Mouse (Mus musculus) left cerebral cortex, postnatal 4 days (tissue): ENCODE measurements at regions not wholly inside any gene's neighbourhood (a gene's known extent, or its start where the extent isn't known, plus 50 kb on each side); places are given as distances from the start of the nearest gene placed in this dataset.
A peak's percentile ranks its signal among the peaks of the same experiment; 100 is the strongest.

ENCODE experiments used
- DNase-seq: peaks from one replicate; pipeline ENCODE4 v3.0.0-alpha.2; 2022
- intact Hi-C: fragments of 180-260 bp; cut with DNase I; formaldehyde crosslinking; loops from one replicate; pipeline ENCODE4 v1.15.1; 2025

DNA sequence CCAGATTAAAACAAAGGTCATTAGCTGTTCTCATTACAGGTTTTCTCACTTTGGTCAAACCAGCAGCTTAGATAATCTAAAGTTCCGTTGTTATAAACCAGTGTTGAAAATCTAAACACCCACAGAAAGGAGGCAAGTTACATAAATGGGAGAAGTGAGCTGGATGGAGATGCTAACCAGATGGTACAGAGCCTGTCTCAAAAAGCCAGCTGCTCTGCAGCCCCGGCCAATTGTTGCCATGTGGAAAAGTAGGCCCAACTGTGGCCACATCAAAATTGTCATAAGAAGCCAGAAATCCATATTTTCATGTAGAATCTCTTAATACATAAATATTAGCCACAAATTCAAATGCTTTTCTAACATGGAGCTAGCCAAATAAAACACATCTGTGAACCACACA, 188.9 kb upstream of the 1810046K07Rik start:
- peak; percentile 62 for DNase-seq
- intact Hi-C loops = no loop called here

DNA sequence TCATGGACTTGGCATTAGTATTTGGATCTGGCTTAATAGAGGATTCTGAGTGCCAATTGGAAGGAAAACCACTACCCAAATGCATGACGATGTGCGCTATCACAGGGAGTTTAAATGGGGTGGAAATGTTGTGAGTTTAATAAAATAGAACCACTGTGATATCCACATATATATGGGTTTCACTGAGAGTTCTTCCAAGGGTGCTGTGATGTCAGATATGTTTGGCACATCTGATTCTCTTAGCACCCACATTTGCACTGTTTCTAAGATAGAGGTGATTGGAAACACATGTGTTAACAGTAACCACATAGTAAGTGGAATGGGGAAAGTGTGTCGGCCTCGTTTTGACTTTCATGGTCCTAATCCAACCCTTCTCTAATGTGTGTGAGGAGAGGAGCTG, 189.7 kb upstream of the 1810046K07Rik start:
- peak; percentile 15 for DNase-seq
- intact Hi-C loops = no loop called here

DNA sequence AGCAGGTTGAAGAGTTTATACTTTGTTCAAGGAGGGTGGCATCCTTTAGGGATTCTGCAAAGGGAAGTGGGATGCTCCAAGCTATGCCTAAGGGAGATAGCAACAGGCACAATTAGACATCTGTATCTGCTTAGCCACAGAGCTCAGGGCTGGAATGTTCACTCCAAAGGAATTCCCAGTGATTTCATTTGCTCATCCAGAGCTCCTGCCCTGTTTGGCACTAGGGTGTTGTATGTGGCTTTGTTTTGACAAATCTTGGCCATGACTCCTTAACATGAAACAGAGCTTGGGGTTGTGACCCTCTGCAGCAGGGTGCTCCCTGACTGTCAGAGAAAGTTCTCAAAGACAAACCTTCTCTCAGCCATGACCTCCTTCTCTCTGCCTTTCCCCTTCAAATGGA, 194.8 kb upstream of the 1810046K07Rik start:
- intact Hi-C loops = no loop called here

GRCm38 (mm10) chr9:51525906-51526305, 197.2 kb upstream of the 1810046K07Rik start:
- intact Hi-C loops = no loop called here
- no peak for DNase-seq

More for the DNA sequence above, 194.8 kb upstream of the 1810046K07Rik start:
- no peak for DNase-seq

- intact Hi-C loops = no loop called here
- DNase-seq = no peak
These were observed 210.2 kb upstream of the 1810046K07Rik start for GRCm38 (mm10) chr9:51538894-51539293.

GRCm38 (mm10) chr9:51541940-51542339, 213.2 kb upstream of the 1810046K07Rik start:
- intact Hi-C loops = no loop called here
- no peak for DNase-seq

DNA sequence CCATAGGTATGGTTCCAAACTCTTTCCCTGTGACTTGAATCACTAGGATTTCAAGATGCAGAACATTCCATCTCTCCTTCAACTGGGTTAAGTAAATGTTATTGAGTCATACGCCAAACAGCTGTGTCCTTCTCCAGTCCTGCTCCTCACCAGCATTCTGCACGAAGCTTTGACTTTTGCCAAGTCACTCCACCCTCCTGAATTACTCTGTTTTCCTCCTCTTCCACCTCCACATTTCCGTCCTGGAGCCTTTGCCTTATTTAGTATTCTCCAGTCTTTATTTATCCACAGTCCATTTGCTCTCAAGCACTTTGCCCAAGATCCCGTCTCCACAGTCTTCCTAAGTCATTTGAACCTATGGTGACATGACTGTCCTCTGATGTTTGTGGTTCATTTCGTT, 193.1 kb upstream of the Arhgap20 start:
- no peak for DNase-seq
- intact Hi-C loops = no loop called here

DNA sequence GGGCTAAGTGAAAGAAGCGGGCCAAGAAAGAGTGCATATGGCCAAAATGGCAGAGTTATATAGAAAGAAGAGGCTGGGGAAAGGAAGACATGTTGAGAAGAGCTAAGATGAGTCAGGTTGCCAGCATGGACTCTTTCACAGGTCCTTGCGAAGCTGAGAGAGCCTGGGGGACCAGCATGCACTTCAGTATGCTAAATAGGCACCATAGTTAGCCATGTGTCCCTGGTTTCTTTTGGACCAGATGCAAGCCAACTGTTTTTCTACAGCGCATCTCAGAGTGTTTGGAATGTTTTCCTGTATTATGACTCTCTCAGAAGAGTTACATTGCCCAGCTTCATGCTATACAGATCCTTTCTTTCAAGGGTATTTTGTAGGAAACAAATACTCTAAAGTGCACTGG, 183.5 kb upstream of the Arhgap20 start:
- DNase-seq = no peak
- intact Hi-C loops = no loop called here

DNA sequence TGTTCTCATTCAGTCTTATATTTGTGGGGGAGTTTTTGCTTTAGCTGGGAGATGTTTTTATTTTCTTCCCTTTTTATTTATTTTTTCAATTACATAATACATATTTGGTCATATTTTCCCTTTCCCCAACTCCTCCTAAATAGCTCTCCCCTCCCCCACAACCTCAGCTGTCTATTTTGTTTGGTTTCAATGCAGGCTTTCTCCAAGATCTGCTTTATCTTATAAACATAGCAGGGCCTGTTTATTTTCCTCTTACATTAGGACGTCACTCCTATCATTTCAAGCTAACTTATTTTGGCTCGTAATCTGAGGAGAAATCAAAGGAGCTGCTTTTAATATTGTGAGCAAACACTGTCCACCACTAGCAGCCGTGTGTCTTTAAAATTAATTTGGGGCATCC, 171.4 kb upstream of the Arhgap20 start:
- no peak for DNase-seq
- intact Hi-C loops = no loop called here

DNA sequence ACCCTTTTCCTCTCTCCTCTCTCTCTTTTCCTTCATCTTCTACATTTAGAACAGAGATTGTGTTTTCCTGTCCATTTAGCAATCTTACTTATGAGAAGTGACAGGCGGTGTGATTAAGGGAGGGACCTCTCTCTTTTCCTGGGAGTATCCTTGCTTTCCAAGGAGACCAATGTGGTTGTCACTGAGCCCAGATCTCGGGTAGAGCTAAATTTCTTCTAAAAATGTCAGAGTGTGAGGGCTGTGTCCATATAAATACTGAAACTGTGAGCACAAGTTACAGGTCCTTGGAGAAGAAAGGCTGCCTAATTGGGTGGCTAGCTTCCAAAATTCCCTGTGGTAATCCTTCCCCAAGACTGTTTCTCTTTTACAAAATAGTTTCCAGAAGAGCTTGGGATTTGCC, 166.4 kb upstream of the Arhgap20 start:
- intact Hi-C loops = no loop called here
- DNase-seq = peak; percentile 3

DNA sequence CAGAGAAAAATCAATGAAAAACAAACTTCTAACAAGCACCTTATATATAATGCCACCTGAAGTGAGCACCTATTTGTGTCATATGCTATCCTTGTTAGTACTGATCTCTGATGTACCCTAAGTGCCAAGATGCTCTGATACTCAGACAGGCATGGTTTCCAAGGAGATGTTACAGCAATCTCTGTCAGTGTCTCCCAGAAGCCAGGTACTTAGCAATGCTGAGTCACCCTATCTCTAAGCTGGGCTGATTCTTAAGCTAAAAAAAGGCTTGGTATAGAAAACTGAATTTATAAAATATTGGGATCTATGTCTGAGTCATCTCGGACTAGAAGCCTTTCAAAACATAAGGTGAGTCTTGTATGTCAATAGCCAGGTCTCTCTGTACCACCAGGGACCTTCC, 157.0 kb upstream of the Arhgap20 start:
- DNase-seq = no peak

DNA sequence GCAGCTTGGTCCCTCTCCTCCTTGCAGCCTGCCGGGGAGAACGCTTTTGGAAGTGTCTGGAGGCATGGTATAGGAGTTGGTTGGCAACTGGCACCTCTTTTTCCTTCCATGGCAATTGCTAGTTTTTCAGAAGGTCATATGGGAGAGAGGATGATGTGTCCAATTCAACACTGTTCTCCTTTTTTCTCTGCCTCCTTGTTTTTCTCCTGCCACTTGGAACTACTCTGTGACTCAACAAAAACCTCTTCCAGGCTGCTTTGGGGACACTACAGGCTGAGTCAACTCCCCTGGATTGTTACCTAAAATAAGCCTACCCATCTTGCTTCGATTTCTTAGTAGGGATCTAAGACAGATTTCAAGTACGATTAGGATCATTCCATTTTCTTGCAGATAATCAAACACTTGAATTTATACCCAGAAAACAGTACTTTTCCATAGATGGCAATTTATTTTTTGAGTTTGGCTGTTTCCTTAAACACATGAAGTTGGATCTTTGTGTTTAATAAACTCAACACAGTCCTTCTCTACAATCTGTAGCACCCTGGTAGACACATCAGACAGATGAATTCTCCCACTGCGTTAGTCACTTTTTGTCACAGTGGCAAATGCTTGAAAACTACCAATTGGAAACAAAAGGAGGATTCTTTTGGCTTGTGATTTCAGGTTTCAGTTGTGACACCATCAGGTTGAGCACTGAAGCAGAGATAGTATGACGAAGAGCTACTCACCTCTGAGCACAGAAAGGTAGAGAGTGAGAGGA, 156.3 kb upstream of the Arhgap20 start:
- DNase-seq = no peak
- intact Hi-C loops = no loop called here

More for the DNA sequence above, 157.0 kb upstream of the Arhgap20 start:
- intact Hi-C loops = no loop called here

DNA sequence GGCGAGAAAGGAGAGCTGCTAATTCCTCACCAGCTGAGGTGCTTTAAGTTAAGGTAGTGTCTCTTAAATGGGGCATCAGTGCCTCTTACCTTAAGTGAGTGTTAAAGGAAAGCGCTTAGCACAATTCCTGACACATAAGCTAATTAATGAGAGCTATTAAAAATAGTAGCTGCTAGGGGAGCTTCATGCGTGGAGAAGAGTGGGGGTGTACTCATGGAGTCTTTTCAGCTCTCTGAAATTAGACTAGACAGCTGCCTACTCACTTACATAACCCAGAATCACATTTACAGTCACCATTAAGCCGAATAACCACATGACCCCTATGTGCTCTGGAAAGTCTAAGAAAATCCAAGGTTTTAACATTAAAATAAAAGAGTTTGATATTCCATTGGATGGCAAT, 139.0 kb upstream of the Arhgap20 start:
- intact Hi-C loops = no loop called here
- no peak for DNase-seq

DNA sequence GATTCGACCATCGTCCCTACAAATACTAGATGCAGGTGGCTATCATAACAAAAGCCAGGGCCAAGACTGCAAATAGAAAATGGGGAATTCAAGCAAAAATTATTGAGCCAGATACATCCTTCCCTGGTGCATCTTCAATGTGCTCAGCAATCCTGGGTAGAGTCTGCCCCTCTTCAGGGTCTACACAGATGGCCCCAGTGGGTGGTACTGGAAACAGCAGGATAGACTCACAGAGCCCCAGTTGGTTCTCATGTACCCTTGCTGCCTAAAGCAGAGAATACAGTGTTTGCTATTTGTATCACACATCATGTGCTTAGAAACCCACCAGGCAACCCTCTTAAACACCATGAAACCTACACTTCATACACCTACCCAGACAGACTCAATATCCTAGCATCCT, 129.0 kb upstream of the Arhgap20 start:
- DNase-seq = peak; percentile 25
- intact Hi-C loops = no loop called here

DNA sequence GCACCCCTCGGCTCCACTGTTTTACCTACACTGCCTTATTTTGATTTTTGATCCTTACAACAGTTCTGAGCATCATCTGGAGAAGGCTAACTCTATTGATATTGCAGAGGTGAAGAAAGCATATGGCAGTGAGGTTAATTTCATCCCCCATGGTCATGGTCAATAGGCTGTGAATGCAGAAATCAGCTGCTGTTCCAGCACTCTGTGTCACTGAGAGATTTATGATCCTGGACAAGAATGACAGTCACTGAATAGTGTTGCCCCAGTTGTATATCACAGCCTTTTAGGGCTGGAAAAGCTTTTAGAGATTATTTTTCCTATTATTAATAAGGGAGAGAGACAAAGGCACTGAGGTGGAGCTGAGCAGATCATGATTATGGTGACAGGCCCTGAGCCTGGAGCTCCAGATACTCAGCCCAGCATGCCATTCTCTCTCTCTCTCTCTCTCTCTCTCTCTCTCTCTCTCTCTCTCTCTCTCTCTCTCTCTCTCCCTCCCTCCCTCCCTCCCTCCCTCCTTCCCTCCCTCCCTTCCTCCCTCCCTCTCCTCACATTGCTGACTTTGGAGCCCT, 128.5 kb upstream of the Arhgap20 start:
- intact Hi-C loops = no loop called here
- no peak for DNase-seq

- intact Hi-C loops = no loop called here
- no peak for DNase-seq
These were observed 127.8 kb upstream of the Arhgap20 start for GRCm38 (mm10) chr9:51637131-51637920.

DNA sequence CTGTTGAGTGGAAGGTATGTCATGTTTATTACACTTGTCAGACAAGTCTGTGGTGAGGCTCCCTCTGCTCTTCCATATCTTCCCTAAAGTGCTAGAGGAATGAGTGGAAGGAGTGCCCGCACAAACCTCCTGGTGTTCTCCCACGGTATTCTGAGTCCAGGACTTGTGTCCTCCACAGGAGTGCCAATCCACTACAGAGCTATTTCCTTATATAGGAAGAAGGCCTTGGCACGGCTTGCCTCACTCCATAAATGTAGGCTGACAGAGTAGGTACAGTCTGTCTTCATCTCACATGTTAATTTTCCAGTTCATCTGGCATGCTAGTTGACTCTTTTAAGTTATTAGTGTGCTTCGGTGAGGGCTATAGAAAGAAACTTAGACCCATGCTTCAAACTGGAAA, 123.4 kb upstream of the Arhgap20 start:
- intact Hi-C loops = loop anchor here (10.0 kb wide), 1 partner anchor 287 kb away; no protein-coding TSS in a partner anchor
- DNase-seq = no peak

DNA sequence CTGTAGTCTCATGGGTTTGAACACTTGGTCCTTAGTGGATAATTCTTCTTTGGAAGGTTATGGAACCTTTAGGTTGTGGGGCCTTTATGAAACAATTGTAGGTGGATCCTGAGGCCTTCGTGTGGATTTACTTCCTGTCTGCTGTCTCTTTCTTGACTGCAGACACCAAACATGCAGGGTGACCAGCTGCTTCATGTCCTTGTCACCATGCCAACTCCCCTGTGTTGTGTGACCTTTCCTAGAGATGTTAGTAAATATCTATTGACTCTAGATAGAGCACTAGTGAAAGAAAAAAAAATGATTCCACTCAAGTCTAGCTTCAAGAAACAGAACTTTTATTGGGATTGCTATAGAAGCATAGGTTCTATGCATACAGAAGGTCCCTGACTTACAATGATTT, 119.7 kb upstream of the Arhgap20 start:
- intact Hi-C loops = loop anchor here (10.0 kb wide), 1 partner anchor 291 kb away; no protein-coding TSS in a partner anchor
- DNase-seq = peak; percentile 32

GRCm38 (mm10) chr9:51653376-51654292, 111.5 kb upstream of the Arhgap20 start:
- DNase-seq = no peak
- intact Hi-C loops = no loop called here

DNA sequence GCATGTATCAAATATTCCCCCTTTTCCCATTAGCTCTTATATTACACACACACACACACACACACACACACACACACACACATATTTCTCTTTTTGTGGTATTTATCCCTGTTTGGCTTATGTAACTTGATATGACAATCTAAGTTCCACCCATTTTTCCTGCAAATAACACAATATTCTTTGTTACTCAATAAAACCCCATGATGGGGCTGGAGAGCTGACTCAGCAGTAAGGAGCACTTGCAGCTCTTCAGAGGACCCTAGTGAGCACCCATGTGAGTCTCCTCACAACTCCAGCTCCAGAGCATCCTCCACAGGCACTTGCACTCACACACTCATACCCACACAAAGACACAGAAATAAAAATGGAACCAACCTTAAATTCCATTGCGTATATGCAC, 110.5 kb upstream of the Arhgap20 start:
- no peak for DNase-seq
- intact Hi-C loops = no loop called here

DNA sequence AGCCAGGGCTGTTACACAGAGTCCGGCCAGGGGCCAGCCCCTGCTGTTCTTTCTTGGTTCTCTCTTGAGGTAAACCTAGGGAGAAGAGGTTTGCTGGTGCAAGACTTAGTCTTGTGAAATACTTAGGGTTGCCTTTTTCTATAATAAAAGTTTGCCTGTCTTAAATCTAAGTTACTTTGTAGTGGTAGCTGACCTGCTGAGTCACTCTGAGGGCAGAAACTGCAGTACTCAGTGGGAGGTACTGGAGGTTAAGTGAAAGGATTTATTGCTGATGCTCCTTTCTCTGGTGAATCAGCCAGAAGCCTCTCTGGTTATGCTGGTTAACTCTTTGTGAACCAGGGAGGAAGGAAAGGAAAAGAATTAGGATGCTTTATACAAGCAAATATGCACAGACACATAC, 107.3 kb upstream of the Arhgap20 start:
- intact Hi-C loops = no loop called here
- DNase-seq = no peak
